Mouse (Mus musculus) retina, adult 2 months (tissue): ENCODE results near the gene Barx2.
"Not testable (repeated sequence)": the region's sequence is repeated elsewhere in the genome, so short reads cannot be mapped to it uniquely, and the experiment has no call there.

Experiments used
- DNase-seq: peaks from one replicate; pipeline ENCODE4 v3.0.0-alpha.2; 2012; ENCODE audit warnings: low read depth, low spot score

The Barx2 gene

GRCm38 (mm10) chr9:31912921-31913738, at the start of gene Barx2:
Gene Barx2, minus strand, starts transcription at chr9:31913462.
- DNase-seq, result no peak

- no peak for DNase-seq
These were observed 49.0 kb upstream of the Barx2 start for GRCm38 (mm10) chr9:31962265-31962664.

DNA sequence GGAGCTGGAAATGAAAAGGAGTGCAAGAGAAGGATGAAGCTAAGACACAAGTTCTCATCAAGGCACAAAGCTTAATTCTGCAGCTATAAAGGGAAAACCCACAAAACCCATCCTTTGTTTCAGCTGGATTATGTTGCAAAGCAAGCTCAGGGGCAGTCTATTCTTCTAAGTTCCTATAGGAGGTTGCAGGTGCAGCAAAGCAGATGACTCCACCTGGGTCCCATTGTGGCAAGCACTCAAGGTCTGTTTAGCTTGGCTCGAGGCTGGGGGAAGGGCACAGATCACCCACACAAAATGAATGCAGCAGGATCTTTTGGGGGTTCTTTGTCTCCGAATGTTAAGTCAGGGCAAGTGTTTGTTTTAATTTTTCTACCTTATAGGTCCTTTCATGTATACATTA, 47.2 kb upstream of the Barx2 start:
- no peak for DNase-seq

DNA sequence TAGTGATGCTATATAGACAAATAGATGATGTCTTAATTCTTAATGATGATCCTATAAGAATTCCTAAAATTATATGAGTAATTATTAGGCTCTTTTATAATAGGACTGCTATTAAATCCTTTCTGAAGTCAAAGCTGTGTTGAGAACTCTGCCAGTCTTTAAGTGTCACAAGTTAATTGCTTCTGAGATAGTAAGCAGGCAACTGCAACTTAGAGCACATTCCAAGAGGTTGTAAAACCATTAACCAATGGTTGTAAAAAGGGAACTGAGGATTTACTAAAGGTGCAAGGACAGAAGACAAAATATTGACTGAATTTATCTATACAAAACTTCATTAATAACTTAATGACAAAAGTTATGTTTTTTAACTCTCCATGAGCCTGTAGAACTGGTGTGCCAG, 44.9 kb upstream of the Barx2 start:
- no peak for DNase-seq

DNA sequence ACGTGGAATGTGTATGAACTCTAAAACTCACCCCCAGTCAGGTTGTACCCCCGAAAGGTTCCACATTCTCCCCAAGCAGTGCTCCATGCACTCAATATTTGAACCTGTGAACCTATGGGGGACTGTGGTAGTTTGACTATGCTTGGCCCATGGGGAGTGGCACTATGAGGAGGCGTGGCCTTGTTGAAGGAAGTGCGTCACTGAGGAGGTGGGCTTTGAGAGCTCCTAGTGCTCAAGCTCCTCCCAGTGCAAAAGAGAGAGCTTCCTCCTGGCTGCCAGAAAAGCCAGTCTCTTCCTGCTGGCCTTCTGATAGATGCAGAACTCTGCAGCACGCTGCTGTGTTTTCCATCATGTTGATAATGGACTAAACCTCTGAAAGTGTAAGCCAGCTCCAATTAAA, 37.2 kb upstream of the Barx2 start:
- DNase-seq, result no peak

DNA sequence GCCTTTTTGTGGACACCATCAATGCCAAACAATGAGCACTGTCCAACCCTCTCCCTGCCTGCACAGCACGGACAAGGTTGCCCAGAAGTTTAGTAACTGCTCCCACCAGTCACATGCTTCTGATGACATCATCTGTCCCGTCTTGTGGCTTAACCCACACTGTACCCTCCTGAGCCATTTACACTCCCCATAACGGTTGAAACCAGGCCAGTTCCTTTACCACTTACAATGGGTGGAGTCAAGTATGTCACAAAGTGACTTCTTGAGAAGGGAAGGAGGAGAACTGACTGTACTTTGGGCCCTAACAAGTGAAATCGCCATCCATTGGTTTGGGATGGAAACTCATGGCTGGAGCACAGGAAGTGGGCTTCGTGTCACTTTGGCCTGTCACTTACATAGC, 35.8 kb upstream of the Barx2 start:
- DNase-seq, result no peak

DNA sequence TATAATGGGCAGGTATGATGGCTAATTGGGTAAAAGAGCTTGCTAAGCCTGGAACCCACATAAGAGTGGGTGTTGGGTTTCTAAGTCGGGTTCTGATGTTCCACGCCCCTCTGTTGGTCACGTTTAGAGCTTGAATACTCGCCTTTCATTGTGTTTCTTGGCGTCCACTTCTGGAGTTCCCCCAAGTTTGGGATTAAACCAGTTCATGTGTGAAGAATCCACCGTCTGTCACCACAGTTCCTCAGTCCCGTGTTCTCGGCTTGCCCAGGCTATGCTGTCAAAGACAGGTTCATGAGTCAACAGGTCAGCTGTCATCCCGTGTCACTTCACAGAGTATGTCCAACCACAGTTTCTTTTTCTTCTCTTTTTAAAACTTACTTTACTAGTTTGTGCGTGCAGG, 33.8 kb upstream of the Barx2 start:
- DNase-seq, result no peak

GRCm38 (mm10) chr9:31942334-31942733, 29.1 kb upstream of the Barx2 start:
- DNase-seq, result no peak

GRCm38 (mm10) chr9:31936486-31936885, 23.2 kb upstream of the Barx2 start:
- DNase-seq, result not testable (repeated sequence)

DNA sequence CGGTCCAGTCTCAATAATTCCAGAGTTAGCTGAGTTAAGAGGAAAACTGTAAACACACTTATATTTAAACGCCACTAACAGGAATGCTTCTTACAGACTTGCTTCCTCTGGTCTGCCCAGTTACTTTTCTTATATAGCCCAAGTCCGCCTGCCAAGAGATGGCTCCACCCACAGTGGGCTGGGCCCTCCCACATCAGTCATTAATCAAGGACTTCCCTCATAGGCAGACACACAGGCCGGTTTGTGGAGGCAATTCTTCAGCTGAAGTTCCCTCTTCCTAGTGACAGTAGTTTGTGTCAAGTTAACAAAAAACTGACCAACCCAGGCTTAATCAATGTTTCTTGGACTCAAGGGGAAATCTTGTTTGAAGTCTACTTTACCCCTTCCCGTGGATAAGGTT, 18.4 kb upstream of the Barx2 start:
- no peak for DNase-seq

- no peak for DNase-seq
These were observed 18.0 kb upstream of the Barx2 start for GRCm38 (mm10) chr9:31931255-31931654.

DNA sequence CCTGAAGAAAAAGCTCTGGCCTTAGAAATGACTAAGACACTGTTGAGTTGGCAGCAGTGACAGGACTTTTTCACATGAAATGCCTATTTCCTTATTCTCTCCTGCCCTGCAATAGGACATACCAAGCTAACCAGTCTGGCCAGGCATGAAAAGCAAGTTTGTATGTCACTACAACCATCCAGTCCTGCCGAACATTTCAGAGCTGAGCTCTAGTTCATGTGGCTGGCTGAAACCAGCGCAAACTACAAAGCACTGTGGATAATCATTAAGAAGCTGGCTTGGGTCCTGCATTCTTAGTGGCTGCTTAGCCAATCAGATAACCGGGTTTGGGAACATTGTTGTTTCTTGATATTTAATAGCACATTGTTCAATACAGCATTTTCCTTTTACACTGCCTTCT, 13.5 kb upstream of the Barx2 start:
- DNase-seq, result no peak

DNA sequence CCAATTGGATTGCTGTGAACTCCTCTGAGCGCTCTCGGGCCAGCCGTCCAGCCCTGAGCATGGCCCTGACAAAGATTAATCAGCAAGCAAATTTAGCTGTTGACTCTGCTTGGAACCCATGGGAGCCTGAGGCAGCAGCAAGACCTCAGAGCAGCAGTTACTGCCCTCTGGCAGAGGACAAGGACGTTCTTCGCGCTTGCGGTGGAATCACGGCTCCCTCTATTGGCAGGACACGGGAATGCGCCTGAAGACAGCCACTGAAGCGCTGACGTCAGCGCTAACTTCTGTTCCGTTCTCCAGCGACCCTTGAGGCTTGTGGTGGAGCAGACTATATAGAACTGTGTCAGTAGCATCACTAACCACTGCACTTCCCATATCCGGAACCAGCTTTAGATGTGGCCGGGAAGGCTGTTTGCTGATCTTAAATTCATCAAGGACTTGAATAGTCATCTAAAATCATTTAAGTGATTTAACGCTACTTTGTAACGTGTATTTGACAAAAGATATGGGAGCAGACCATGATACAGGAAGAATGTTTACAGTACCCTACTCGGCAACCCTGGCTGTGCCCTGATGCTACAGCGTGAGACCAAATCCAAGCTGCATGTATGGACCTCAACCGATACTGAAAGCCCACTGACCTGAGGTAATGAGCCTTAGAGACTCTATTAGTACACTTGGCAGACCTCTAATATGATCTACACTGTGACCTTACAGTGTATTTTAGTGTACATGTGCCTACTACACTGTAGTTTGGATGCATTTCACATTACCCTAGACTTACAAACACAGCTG, 12.8 kb upstream of the Barx2 start:
- DNase-seq, result peak; percentile 33

GRCm38 (mm10) chr9:31923529-31923928, 10.3 kb upstream of the Barx2 start:
- DNase-seq, result no peak

- DNase-seq, result no peak
These were observed 6.5 kb upstream of the Barx2 start for GRCm38 (mm10) chr9:31919802-31920201.

- no peak for DNase-seq
These were observed 3.2 kb upstream of the Barx2 start for GRCm38 (mm10) chr9:31916421-31916820.

- no peak for DNase-seq
These were observed 1.6 kb upstream of the Barx2 start for GRCm38 (mm10) chr9:31914871-31915270.

DNA sequence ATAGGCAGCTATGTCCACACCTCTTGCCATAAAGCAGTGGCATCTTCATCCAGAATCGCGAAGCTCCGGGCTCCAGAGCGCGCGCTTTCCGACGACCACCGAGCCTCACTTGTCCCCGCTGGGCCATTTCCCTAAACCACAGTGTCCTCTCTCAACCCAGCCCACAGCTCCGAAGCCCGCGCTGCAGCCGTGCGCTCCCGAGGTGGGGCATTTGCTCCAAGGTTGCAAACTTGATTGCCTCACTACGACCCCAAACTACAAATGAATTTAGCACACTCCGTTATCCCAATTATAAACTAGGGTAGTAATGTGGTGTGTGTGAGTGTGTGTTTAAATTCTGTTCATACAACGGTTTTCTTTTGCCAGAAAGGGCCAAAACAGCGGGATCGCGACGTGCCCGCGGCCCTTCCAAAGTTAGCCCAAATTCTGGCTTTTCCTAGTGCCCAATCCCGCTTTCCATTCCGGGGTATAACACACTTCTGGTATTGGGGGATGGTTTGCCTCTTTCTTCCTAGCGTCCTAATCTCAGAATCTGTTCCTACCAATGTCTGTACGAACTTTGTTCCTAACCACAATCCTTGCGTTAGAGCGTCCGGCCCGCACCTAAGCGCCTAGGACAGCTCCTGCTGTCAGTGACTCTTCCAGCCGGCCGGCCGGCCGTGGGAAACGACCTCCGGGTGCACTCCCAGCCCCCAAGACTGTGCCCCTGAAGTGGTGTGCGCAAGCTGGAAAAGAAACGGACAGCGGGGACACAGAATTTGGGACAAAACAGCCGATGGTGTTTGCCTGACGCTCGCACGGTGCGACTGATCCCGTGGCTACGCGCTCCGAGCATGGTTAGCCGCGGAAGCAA, 703 bp upstream of the Barx2 start:
- DNase-seq, result no peak

DNA sequence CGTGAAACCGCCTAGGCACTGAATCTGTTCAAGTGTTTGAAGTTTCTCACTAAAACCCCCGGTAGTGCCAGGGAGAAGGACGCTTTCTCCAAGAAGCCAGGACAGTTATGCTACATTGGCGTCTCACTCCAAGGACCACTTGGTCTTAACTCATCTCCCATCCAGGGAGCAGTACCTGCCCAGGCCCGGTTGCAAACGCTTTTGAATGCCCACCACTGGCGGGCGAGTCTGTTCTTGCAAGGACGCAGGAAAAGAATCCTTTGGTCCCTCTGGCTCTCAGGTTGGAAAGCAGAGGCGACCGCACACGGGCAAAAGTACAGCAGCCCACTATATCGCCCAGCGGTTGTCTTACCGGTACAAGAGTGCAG, 725 bp downstream of the Barx2 start:
- no peak for DNase-seq

- DNase-seq, result no peak
These were observed 3.0 kb downstream of the Barx2 start for GRCm38 (mm10) chr9:31910221-31910620.

GRCm38 (mm10) chr9:31901781-31902180, 11.5 kb downstream of the Barx2 start:
- DNase-seq, result no peak

- no peak for DNase-seq
These were observed 18.4 kb downstream of the Barx2 start for GRCm38 (mm10) chr9:31894775-31895320.
